Mouse (Mus musculus) CD4-positive, CD25-positive, alpha-beta regulatory T cell, adult 9 weeks (primary cell): ENCODE results near the gene Ntng1. TPM values are rescaled to one million over a fixed set of nuclear protein-coding genes. Genes with fewer than 3 reads are reported as not detected.

Experiments used
- polyA plus RNA-seq: library from polyadenylated mRNA; unstranded; fragments of 100-300 nt; shearing (Covaris generic); gene quantifications from one replicate; pipeline ENCODE4 v1.2.1, GENCODE M21; 2017

Gene Ntng1
- polyA plus RNA-seq = 0.06 TPM

DNA sequence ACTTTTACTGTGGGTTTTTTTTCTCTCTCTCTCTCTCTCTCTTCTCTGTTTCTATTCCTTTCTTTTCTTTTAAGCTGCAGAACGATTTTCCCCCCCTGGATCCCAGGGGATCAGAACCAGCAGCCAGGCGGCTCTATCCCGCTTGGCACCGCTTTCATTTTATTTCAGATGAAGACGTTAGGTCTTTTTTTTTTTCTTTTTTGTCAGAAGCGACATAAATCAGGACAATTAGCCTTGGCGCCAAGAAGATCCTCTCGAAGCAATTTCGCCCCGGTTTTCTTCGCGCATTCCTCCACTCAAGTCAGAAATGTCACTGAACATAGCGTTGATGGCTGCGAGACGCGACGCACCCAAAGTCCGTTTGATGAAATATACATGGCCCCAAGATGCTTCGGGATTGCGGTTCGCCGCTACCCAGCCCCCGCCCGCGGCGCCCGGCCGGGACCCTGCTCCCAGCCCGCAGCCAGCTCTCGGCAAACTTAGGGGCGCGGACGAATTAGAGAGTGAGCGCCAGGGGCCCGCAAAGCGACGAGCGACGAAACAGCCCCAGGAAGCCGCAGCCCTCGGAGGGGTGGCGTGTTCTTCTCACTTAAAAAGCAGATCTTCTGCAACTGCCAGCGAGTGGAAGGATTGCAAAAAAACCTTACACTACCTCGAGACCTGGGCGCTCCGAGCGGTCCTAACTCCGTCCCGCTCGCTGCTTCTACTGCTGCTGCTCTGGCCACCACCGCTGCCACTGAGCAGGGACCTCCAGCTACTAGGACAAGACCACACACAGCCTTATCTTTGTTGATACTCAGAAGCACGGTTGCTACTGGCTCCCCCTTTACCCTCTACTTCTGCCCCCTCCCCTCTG lies at the start of gene Ntng1:
TSS of gene Ntng1 (minus strand) at position 806 of the 856 bp plus-strand sequence.

Other genes starting within 250 kb of the Ntng1 start
- gene Prmt6, start 107.0 kb upstream of the Ntng1 start, polyA plus RNA-seq = 10.0 TPM